Mouse (Mus musculus) kidney, postnatal 0 days (tissue): ENCODE results near the gene 4833420G17Rik. TPM values are rescaled to one million over a fixed set of nuclear protein-coding genes. Genes with fewer than 3 reads are reported as not detected.
"Not testable (repeated sequence)": the region's sequence is repeated elsewhere in the genome, so short reads cannot be mapped to it uniquely, and the experiment has no call there.

Experiments
- ATAC-seq: fragments of 200-750 bp; cut with Nextera tagmentation; replicated peaks from 2 replicates; pipeline ENCODE4 v1.8.0; 2017; ENCODE audit warnings: low read depth, moderate number of reproducible peaks, moderate TSS enrichment, moderate library complexity; ENCODE audit not compliant: low FRiP score
- DNase-seq: peaks from one replicate; pipeline ENCODE4 v3.0.0-alpha.2; 2016; ENCODE audit warnings: low spot score
- H3K27ac ChIP-seq: fragments of 300-500 bp; sonication (generic); 2 replicates; pipeline ENCODE4 v1.5.1; 2014; ENCODE audit warnings: mild to moderate bottlenecking
- H3K27me3 ChIP-seq: fragments of 300-500 bp; sonication (generic); 2 replicates; pipeline ENCODE4 v1.6.1; 2014; ENCODE audit warnings: low read length, mixed read lengths; ENCODE audit not compliant: insufficient read depth
- H3K36me3 ChIP-seq: fragments of 300-500 bp; sonication (generic); 2 replicates; pipeline ENCODE4 v1.6.1; 2014; ENCODE audit warnings: low read length, mixed read lengths; ENCODE audit not compliant: insufficient read depth
- H3K4me1 ChIP-seq: fragments of 300-500 bp; sonication (generic); replicated peaks from 2 replicates; pipeline ENCODE4 v1.6.1; 2014; ENCODE audit warnings: antibody characterized with exemption, low read length, mixed read lengths; ENCODE audit not compliant: insufficient read depth
- H3K4me2 ChIP-seq: fragments of 300-500 bp; sonication (generic); 2 replicates; pipeline ENCODE4 v1.6.1; 2014; ENCODE audit warnings: mild to moderate bottlenecking, low read length, moderate library complexity, mixed read lengths
- H3K4me3 ChIP-seq: fragments of 300-500 bp; sonication (generic); replicated peaks from 2 replicates; pipeline ENCODE4 v1.5.1; 2014; ENCODE audit warnings: low read depth, low read length
- H3K9ac ChIP-seq: fragments of 300-500 bp; sonication (generic); 2 replicates; pipeline ENCODE4 v1.6.1; 2014; ENCODE audit warnings: low read depth, low read length
- H3K9me3 ChIP-seq: fragments of 300-500 bp; sonication (generic); replicated peaks from 2 replicates; pipeline ENCODE4 v1.6.1; 2016; ENCODE audit warnings: low read length, inconsistent platforms, mixed read lengths
- CTCF ChIP-seq: IDR thresholded peaks from 2 replicates; pipeline ENCODE4 v1.5.1; 2016; ENCODE audit warnings: antibody characterized with exemption, low read depth, mild to moderate bottlenecking, moderate library complexity
- WGBS: fragments of 180-500 bp; shearing (Covaris S2); extraction: QIAGEN DNeasy Blood & Tissue Kit; methylation state at CpG from one replicate; pipeline ENCODE4 v1.1.7; 2014; 5-methylcytosine and 5-hydroxymethylcytosine counted together
- polyA plus RNA-seq: library from polyadenylated mRNA; unstranded; fragments of >200 nt; fragmentation: Nextera tagmentation; extraction: Ambion mirVana; gene quantifications from 2 replicates; pipeline ENCODE4 v1.2.1, GENCODE M21; 2015

The 4833420G17Rik gene
- polyA plus RNA-seq, 1 experiment from 2014 or later: 51.6 TPM

DNA sequence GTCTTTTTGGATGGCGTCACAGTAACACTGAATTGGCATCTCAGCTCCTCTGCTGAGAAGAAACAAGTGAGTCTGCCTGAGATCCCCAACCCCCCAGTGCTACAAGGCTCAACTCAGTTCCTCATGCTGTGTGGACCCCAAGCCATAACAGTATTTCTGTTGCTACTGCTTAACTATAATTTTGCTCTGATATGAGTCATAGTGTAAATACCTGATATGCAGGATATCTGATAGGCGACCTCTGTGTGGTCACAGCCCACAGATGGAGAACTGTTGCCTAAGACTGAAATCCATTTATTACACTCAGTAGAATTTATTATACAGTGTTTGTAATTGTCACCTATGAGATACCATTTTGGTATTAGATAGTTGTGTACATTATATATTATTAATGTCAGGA, 15.2 kb downstream of the 4833420G17Rik start:
- no peak for TF ChIP-seq CTCF
- no peak overlapping the region for H3K27ac ChIP-seq
- no peaks in the 10 kb centered on the region for H3K9me3 ChIP-seq
- H3K36me3 ChIP-seq: peaks cover 45% of the 10 kb centered on the region
- no peaks in the 10 kb centered on the region for H3K4me1 ChIP-seq
- no peak overlapping the region for H3K4me2 ChIP-seq
- no peaks in the 10 kb centered on the region for H3K27me3 ChIP-seq
- 95% methylated on average over 2 of the region's 2 CpGs for WGBS
- DNase-seq: no peak
- ATAC-seq: no peak
- H3K9ac ChIP-seq: no peak overlapping the region
- H3K4me3 ChIP-seq: no peak overlapping the region

DNA sequence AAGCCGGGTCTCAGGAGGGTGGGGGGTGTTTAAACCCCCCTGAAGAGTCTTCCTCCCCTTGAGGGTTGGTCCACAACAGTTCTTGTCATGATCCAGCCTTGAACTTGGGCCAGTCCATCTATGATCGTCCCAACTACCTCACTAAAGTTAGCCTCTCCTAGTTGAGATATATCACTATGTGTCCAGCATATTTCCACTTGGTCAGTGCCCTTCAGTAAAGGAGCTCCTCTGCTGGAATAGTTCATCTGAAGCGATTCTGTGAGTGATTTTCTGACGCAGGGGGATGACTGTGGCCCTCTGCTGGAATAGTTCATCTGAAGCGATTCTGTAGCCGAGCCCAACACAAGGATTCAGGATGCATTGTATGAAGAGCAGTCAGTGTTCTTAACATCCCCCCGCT, 24.8 kb downstream of the 4833420G17Rik start:
- WGBS: 32% methylated on average over 7 of the region's 7 CpGs
- no peaks in the 10 kb centered on the region for H3K4me1 ChIP-seq
- no peak overlapping the region for H3K27ac ChIP-seq
- no peak overlapping the region for H3K4me3 ChIP-seq
- H3K4me2 ChIP-seq: no peak overlapping the region; the same call in 1 of the 2 replicates
- 0 out of 2 replicates have a peak, but pooled peaks cover 19% of the 10 kb centered on the region for H3K36me3 ChIP-seq
- ATAC-seq (no peak), DNase-seq (no peak)
- no peaks in the 10 kb centered on the region; the same call in 1 of the 2 replicates for H3K9me3 ChIP-seq
- H3K27me3 ChIP-seq: no peaks in the 10 kb centered on the region
- TF ChIP-seq CTCF: no peak
- H3K9ac ChIP-seq: no peak overlapping the region; the same call in 1 of the 2 replicates

DNA sequence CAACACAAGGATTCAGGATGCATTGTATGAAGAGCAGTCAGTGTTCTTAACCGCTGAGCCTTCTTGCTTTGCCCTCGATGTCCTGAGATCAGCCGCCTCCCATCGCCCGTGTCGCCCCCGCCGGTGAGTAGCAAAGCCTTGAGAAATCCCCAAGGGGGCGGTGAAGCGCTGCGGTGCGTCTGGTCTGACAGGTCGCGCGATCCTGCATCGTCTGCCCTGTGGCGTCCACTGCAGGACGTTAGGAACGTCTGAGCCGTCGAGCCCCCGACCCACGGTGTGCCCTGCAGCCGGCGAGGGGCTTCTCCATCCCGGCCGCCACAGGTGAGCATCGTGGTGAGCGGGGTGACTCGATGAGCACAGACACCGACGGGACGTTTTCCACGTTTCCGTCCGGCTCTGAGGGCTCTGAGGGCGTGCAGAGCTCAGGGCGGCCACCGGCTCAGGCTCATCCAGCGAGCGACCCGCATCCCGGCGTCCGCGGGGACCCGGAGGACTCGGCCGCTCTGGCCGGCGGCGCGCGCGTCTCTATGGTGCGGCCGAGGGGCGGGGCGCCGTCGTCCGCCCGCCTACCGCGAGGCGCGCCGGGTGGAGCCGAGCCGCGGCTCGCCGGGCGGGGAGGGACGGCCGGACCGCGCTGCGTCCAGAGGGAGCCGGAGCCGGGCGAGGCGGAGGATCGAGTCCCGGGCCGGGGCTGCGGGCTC, 25.5 kb downstream of the 4833420G17Rik start, which contains the start of the genes Tmem267 and 3110070M22Rik:
TSS of gene Tmem267 (plus strand) at position 160 of the 701 bp plus-strand sequence.
TSS of gene 3110070M22Rik (minus strand) at position 504 of the 701 bp plus-strand sequence.
- TF ChIP-seq CTCF: peak; percentile 33
- H3K9ac ChIP-seq: no peak within 1 kb of the TSS; the same call in 1 of the 2 replicates
- no peaks in the 10 kb centered on the region; the same call in 1 of the 2 replicates for H3K9me3 ChIP-seq
- H3K27ac ChIP-seq: no peak within 1 kb of the TSS
- WGBS: 60% methylated on average over 87 of the region's 87 CpGs
- ATAC-seq: no peak
- no peaks in the 10 kb centered on the region for H3K27me3 ChIP-seq
- H3K4me1 ChIP-seq: no peaks in the 10 kb centered on the region
- H3K36me3 ChIP-seq: 0 out of 2 replicates have a peak, but pooled peaks cover 19% of the 10 kb centered on the region
- H3K4me3 ChIP-seq: no peak within 1 kb of the TSS
- DNase-seq: peak; percentile 67
- no peak within 1 kb of the TSS; the same call in 1 of the 2 replicates for H3K4me2 ChIP-seq

DNA sequence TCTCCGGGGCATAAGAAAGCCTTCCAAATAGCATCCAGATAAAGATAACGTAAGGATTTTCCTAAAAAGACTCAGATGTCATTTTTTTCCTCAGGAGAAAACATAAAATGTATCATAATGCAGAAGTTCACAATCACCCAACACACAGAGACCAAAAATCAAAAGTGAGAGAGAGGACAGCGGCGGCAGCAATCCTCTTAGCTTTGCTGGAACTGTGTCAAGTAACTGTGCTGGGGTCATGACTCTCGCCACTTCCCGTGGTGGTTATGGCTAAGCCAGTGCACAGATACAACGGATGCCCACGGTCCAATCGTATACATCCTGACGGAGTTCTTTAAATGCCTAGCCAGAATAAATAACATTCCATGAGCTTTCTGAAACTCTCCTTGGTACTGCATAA, 29.5 kb downstream of the 4833420G17Rik start:
- not testable (repeated sequence) for ATAC-seq

DNA sequence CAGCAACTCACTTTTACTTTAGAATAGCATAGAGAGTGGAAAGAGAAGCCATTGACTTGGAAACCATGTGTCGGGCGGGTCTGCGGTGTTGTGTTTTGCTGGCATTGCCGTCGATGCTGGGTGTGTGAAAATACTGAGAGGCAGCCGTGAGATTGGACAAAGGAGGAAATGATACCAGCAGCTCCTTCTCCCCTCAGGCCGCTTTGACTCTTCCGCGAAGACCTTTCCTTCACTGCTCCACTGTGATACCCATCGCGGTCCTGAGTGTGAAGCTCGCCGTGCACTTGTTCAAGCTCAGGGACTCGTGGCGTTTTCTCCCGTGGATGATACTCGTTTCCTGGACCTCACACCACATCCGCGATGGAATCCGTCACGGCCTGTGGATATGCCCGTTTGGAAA, 32.4 kb downstream of the 4833420G17Rik start:
- not testable (repeated sequence) for H3K9ac ChIP-seq, H3K4me1 ChIP-seq, H3K9me3 ChIP-seq, H3K36me3 ChIP-seq, H3K27me3 ChIP-seq, H3K4me3 ChIP-seq, ATAC-seq, H3K4me2 ChIP-seq, H3K27ac ChIP-seq, DNase-seq
- WGBS: 95% methylated on average over 9 of the region's 22 CpGs

More for the DNA sequence above, 29.5 kb downstream of the 4833420G17Rik start:
- WGBS: 90% methylated on average over 10 of the region's 10 CpGs
- not testable (repeated sequence) for H3K9me3 ChIP-seq, H3K4me1 ChIP-seq, H3K9ac ChIP-seq, H3K4me3 ChIP-seq, H3K27me3 ChIP-seq, H3K4me2 ChIP-seq, H3K36me3 ChIP-seq, H3K27ac ChIP-seq
- DNase-seq: peak; percentile 4

Other genes with a start within 250 kb of the 4833420G17Rik start
- 109 and 110 TPM in 2 replicates for gene Paip1, start 34.2 kb upstream of the 4833420G17Rik start, polyA plus RNA-seq
- gene Tmem267, start 25.3 kb downstream of the 4833420G17Rik start, polyA plus RNA-seq: 1.6 and 1.8 TPM in 2 replicates
- gene 3110070M22Rik, start 25.6 kb downstream of the 4833420G17Rik start, polyA plus RNA-seq: 0.91 and 1.9 TPM in 2 replicates
- gene Ccl28, start 161.1 kb downstream of the 4833420G17Rik start, polyA plus RNA-seq: 0.08 and 0.13 TPM in 2 replicates
- 153 and 180 TPM in 2 replicates for gene Hmgcs1, start 227.6 kb downstream of the 4833420G17Rik start, polyA plus RNA-seq